Mouse (Mus musculus): ENCODE results near the gene Dtnb.

The Dtnb gene

GRCm38 (mm10) chr12:3732623-3733265 lies 160.6 kb downstream of the Dtnb start:
- DNase-seq (ENCODE audit: low spot score), result no peak

GRCm38 (mm10) chr12:3733328-3733727 lies 161.1 kb downstream of the Dtnb start:
- DNase-seq (ENCODE audit: low spot score), result no peak

GRCm38 (mm10) chr12:3737009-3737408 lies 164.8 kb downstream of the Dtnb start:
- DNase-seq (ENCODE audit: low spot score), result no peak

- DNase-seq (ENCODE audit: low spot score), result no peak
Measured at GRCm38 (mm10) chr12:3738741-3739529, 166.8 kb downstream of the Dtnb start.

- no peak for DNase-seq (ENCODE audit: low spot score)
Measured at GRCm38 (mm10) chr12:3739749-3740704, 167.8 kb downstream of the Dtnb start.

- DNase-seq (ENCODE audit: low spot score), result no peak
Measured at GRCm38 (mm10) chr12:3740705-3741081, 168.5 kb downstream of the Dtnb start.

GRCm38 (mm10) chr12:3745432-3746105 lies 173.4 kb downstream of the Dtnb start:
- no peak for DNase-seq (ENCODE audit: low spot score)

GRCm38 (mm10) chr12:3746369-3746768 lies 174.2 kb downstream of the Dtnb start:
- no peak for DNase-seq (ENCODE audit: low spot score)

- no peak for DNase-seq (ENCODE audit: low spot score)
Measured at GRCm38 (mm10) chr12:3747583-3747982, 175.4 kb downstream of the Dtnb start.

GRCm38 (mm10) chr12:3755522-3755921 lies 183.3 kb downstream of the Dtnb start:
- DNase-seq (ENCODE audit: low spot score), result no peak

- DNase-seq (ENCODE audit: low spot score), result no peak
Measured at GRCm38 (mm10) chr12:3756216-3756615, 184.0 kb downstream of the Dtnb start.

GRCm38 (mm10) chr12:3758127-3758526 lies 185.9 kb downstream of the Dtnb start:
- DNase-seq (ENCODE audit: low spot score), result no peak

GRCm38 (mm10) chr12:3759419-3759818 lies 187.2 kb downstream of the Dtnb start:
- DNase-seq (ENCODE audit: low spot score), result peak; percentile 61

GRCm38 (mm10) chr12:3760876-3761590 lies 188.9 kb downstream of the Dtnb start:
- DNase-seq (ENCODE audit: low spot score), result no peak

- no peak for DNase-seq (ENCODE audit: low spot score)
Measured at GRCm38 (mm10) chr12:3761591-3762295, 189.6 kb downstream of the Dtnb start.

- DNase-seq (ENCODE audit: low spot score), result no peak
Measured at GRCm38 (mm10) chr12:3764191-3764804, 192.1 kb downstream of the Dtnb start.

- DNase-seq (ENCODE audit: low spot score), result no peak
Measured at GRCm38 (mm10) chr12:3767360-3767759, 195.2 kb downstream of the Dtnb start.

- no peak for DNase-seq (ENCODE audit: low spot score)
Measured at GRCm38 (mm10) chr12:3768391-3768790, 196.2 kb downstream of the Dtnb start.

GRCm38 (mm10) chr12:3770546-3770945 lies 198.4 kb downstream of the Dtnb start:
- no peak for DNase-seq (ENCODE audit: low spot score)

- no peak for DNase-seq (ENCODE audit: low spot score)
Measured at GRCm38 (mm10) chr12:3771080-3771479, 198.9 kb downstream of the Dtnb start.

Data from ovary, postnatal 36 days (tissue).